Mouse (Mus musculus): ENCODE measurements around the gene Clrn2. TPM values are rescaled to one million over a fixed set of nuclear protein-coding genes. Genes with fewer than 3 reads are reported as not detected.

The Clrn2 gene
- polyA plus RNA-seq, 1 experiment from 2014 or later: not detected

DNA sequence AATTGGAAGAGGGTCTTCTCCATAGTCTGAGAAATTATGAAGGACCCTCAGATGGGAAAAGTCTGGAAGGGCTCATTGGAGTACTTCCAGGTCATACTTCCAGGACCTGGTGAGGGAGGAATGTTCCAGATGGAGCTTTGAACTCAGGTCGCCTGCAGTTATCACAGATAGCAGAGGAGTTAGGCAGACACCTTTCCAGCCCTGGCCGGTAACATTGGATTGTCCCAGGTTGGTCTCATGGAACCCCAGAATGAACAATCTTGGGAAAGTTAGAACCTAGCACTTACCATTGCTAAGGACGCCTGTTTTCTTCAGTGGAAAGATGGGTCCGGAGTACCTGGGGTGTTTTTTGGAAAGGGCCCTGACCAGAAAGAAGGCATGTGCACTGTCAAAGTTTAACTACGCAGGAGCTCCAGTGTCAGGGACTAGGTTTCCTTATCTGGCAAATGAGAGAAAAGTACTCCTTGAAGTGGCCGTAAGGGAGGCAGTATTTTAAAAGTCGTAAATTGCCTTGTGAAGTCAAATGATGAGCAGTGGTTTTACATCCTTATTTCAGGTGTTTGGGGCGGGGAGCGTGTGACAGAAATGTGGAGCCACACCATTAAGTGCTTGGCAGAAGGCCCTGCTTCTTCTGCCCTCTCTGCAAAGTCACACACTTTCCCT lies 40.7 kb downstream of the Clrn2 start:
- no peak for ATAC-seq
- H3K27ac ChIP-seq: no peak overlapping the region

DNA sequence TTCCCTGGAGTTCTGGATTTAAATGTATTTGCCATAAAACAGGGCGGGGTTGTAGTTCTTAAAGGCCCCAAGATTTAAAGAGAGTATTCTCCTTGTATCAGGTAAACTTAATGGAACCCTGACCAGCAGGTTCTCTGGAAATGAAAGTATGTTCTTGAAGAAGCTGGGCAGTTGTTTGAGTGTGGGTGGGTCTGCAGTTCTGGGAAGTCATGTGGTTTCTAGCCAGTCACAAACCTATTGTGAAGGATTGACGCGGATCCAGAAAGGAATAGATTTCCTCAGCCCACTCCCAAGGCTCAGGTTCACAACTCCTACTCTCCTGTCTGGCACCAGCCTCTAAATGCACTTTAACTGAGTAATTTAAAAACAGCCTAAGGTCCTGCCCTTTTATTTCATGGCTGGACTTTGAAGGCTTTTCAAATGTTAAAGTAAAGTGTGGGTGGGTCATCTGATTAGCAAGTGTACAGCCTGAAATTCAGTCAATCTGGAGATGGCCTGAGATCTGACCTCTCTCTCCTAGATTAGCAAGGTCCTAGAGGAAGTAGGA lies 42.0 kb downstream of the Clrn2 start:
- peaks cover 35% of the 10 kb centered on the region for H3K36me3 ChIP-seq
- 85% methylated on average over 3 of the region's 3 CpGs for WGBS

More for the DNA sequence above, 40.7 kb downstream of the Clrn2 start:
- Histone ChIP-seq H3K9ac (replicated peaks) (peak overlapping the region; percentile 73; the same call in 1 of the 2 replicates), H3K9me3 (no peaks in the 10 kb centered on the region), H3K36me3 (peaks cover 26% of the 10 kb centered on the region), H3K4me3 (replicated peaks) (peak overlapping the region; percentile 67), H3K4me2 (replicated peaks) (peak overlapping the region; percentile 79), H3K4me1 (replicated peaks) (peaks cover 23% of the 10 kb centered on the region), H3K27me3 (no peaks in the 10 kb centered on the region; the same call in 1 of the 2 replicates)
- 70% methylated on average over 9 of the region's 9 CpGs for WGBS

DNA sequence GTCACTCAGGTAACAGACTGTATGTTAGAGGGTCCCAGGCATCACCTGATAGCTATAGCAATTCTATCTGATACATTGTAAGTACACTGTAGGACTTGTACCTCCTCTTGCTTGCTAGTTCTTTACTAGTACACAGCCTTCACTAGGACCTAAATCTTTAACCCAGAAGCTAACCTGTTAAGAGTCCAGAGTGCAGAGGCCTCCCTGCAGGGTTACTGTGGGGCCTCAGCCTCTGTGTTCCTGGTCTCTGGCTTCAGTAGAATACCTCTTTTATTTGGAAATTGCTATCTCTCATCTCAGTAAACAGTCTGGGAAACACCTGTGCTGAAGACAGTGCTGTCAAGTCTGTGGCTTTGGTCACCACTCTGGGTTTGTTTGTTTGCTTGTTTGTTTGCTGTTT lies 42.5 kb downstream of the Clrn2 start:
- H3K9ac ChIP-seq (replicated peaks): no peak overlapping the region
- ATAC-seq: no peak

More for the DNA sequence above, 42.0 kb downstream of the Clrn2 start:
- H3K4me1 ChIP-seq (replicated peaks): peaks cover 23% of the 10 kb centered on the region
- H3K9me3 ChIP-seq: no peaks in the 10 kb centered on the region
- ATAC-seq: no peak
- 0 out of 2 replicates have a peak overlapping the region, but pooled peaks have one; percentile 8 for H3K9ac ChIP-seq (replicated peaks)
- H3K27me3 ChIP-seq: no peaks in the 10 kb centered on the region; the same call in 1 of the 2 replicates
- no peak overlapping the region for H3K27ac ChIP-seq
- H3K4me2 ChIP-seq (replicated peaks): no peak overlapping the region
- no peak overlapping the region for H3K4me3 ChIP-seq (replicated peaks)

GRCm38 (mm10) chr5:45496479-45496878 lies 42.9 kb downstream of the Clrn2 start:
- ATAC-seq: no peak
- Histone ChIP-seq H3K4me3 (replicated peaks) (no peak overlapping the region), H3K9ac (replicated peaks) (no peak overlapping the region), H3K27ac (no peak overlapping the region), H3K4me1 (replicated peaks) (peaks cover 22% of the 10 kb centered on the region), H3K36me3 (peaks cover 42% of the 10 kb centered on the region), H3K27me3 (no peaks in the 10 kb centered on the region; the same call in 1 of the 2 replicates), H3K4me2 (replicated peaks) (no peak overlapping the region), H3K9me3 (no peaks in the 10 kb centered on the region)
- WGBS: 96% methylated on average over 4 of the region's 4 CpGs

More for the DNA sequence above, 42.5 kb downstream of the Clrn2 start:
- Histone ChIP-seq H3K4me2 (replicated peaks) (no peak overlapping the region), H3K4me3 (replicated peaks) (no peak overlapping the region), H3K27me3 (no peaks in the 10 kb centered on the region; the same call in 1 of the 2 replicates), H3K4me1 (replicated peaks) (peaks cover 23% of the 10 kb centered on the region), H3K27ac (no peak overlapping the region), H3K36me3 (peaks cover 39% of the 10 kb centered on the region), H3K9me3 (no peaks in the 10 kb centered on the region)

DNA sequence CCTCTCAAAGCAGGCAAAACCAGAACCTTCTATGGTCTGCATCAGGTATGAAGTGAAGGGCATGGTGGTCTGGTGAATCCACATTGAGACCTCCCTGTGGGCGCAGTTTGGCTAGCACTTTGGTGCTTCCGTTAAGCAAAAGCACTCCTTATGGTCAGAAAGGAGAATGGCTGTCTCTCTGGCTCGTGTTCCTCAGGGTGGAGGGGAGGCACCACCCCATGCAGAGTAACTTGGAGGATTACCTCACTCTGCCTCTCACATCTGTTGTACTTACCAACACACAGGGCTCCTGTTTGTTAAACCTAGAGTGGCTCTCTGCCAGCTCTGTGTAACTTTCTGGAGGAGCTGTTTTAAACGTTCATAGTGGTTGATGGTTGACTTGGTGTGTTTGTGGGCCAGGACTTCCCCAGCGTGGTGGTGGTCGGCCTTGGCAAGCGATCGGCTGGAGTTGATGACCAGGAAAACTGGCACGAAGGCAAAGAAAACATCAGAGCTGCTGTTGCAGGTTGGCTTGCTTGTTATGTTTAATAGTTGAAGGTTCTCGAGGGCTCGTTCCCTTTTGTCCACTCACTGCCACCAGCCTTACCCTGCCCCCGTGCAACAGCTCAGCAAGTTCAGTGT lies 43.5 kb downstream of the Clrn2 start:
- H3K27ac ChIP-seq: no peak overlapping the region
- no peaks in the 10 kb centered on the region; the same call in 1 of the 2 replicates for H3K27me3 ChIP-seq
- no peak overlapping the region for H3K4me2 ChIP-seq (replicated peaks)
- H3K36me3 ChIP-seq: peaks cover 48% of the 10 kb centered on the region
- H3K4me3 ChIP-seq (replicated peaks): no peak overlapping the region
- no peak overlapping the region for H3K9ac ChIP-seq (replicated peaks)
- ATAC-seq: no peak
- no peaks in the 10 kb centered on the region for H3K9me3 ChIP-seq
- H3K4me1 ChIP-seq (replicated peaks): peaks cover 20% of the 10 kb centered on the region
- 91% methylated on average over 12 of the region's 12 CpGs for WGBS

DNA sequence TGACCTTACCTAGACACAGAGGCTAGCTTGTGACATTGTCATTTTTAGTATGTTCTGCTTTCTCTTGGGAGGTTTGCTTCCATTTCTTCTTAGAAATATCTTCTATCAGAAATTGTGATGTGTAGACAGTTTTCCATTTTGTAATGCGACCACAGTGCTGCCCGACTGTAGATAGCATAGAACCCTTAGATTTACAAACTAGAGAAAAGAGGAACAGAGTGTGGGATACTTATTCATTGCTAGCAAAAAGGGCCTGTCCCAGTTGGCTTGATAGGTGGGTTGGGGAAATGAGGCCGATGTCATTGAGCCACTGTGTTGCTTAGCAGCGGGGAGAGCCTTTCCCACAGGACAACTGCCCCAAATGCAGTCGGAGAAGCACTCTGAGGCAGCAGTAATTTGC lies 44.0 kb downstream of the Clrn2 start:
- Histone ChIP-seq H3K4me2 (replicated peaks) (no peak overlapping the region), H3K4me3 (replicated peaks) (no peak overlapping the region), H3K27me3 (no peaks in the 10 kb centered on the region), H3K9ac (replicated peaks) (no peak overlapping the region), H3K4me1 (replicated peaks) (peaks cover 17% of the 10 kb centered on the region), H3K36me3 (peaks cover 49% of the 10 kb centered on the region), H3K27ac (no peak overlapping the region), H3K9me3 (no peaks in the 10 kb centered on the region)
- 89% methylated on average over 5 of the region's 5 CpGs for WGBS
- ATAC-seq: no peak

DNA sequence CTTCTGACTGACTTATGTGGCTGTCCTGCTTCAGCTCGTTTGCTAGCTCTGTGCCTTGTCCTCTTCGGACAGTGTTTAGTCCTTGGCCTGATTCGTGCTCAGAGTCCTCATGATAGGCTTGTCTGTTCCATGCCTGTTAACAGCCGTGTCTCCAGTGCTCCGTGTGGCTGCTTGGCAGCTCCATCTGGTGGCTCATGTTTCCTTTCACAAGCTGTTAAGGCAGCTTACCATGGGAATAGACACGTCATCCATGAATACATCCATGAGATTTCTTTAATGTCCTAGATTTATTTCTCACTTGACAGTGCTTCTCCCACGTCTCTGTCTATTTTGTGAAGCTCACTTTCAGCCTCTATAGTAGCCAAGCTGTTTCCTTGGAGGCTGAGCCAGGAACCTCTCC lies 56.5 kb downstream of the Clrn2 start:
- Histone ChIP-seq H3K4me2 (replicated peaks) (no peak overlapping the region), H3K4me1 (replicated peaks) (no peaks in the 10 kb centered on the region), H3K27ac (no peak overlapping the region), H3K4me3 (replicated peaks) (no peak overlapping the region), H3K9me3 (no peaks in the 10 kb centered on the region), H3K27me3 (no peaks in the 10 kb centered on the region), H3K36me3 (peaks cover 55% of the 10 kb centered on the region), H3K9ac (replicated peaks) (no peak overlapping the region)
- ATAC-seq: no peak
- WGBS: 79% methylated on average over 7 of the region's 7 CpGs

- no peaks in the 10 kb centered on the region for H3K9me3 ChIP-seq
- WGBS: 91% methylated on average over 6 of the region's 6 CpGs
- no peaks in the 10 kb centered on the region for H3K4me1 ChIP-seq (replicated peaks)
- ATAC-seq: no peak
- H3K4me3 ChIP-seq (replicated peaks): no peak overlapping the region
- no peaks in the 10 kb centered on the region for H3K27me3 ChIP-seq
- no peak overlapping the region for H3K9ac ChIP-seq (replicated peaks)
- no peak overlapping the region for H3K4me2 ChIP-seq (replicated peaks)
- H3K36me3 ChIP-seq: peaks cover 32% of the 10 kb centered on the region
- no peak overlapping the region for H3K27ac ChIP-seq
These were observed 59.4 kb downstream of the Clrn2 start for GRCm38 (mm10) chr5:45512908-45513307.

DNA sequence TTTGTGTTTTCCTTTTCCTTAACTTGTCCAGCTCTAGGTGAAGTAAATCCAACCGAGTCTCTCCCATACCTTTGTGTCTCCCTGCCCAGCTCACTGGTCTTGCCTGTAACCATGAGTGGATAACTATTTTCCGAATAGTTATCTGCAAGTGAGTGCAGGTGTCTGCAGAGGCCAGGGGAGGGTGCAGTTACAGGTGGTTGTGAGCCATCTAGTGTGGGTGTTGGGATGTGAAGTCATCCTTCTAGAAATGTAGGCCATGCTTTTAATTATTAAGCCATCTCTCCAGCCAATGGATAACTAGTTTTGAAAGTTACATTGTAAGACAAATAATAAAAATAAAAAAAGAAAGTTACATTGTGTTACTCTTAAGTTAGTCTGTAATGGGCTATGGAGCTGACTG lies 60.0 kb downstream of the Clrn2 start:
- Histone ChIP-seq H3K36me3 (peaks cover 30% of the 10 kb centered on the region), H3K27me3 (no peaks in the 10 kb centered on the region), H3K4me2 (replicated peaks) (no peak overlapping the region), H3K4me1 (replicated peaks) (no peaks in the 10 kb centered on the region), H3K9ac (replicated peaks) (no peak overlapping the region), H3K27ac (no peak overlapping the region), H3K9me3 (no peaks in the 10 kb centered on the region), H3K4me3 (replicated peaks) (no peak overlapping the region)
- no peak for ATAC-seq
- WGBS: 94% methylated on average over 2 of the region's 2 CpGs

Other genes starting within 250 kb of the Clrn2 start
- gene Qdpr, start 3.5 kb upstream of the Clrn2 start, polyA plus RNA-seq (2015; fragmentation: Nextera tagmentation; extraction: Ambion mirVana): 116 and 119 TPM in 2 replicates
- 36.7 and 40.0 TPM in 2 replicates for gene Lap3, start 39.6 kb downstream of the Clrn2 start, polyA plus RNA-seq (2015; fragmentation: Nextera tagmentation; extraction: Ambion mirVana)
- gene Med28, start 66.5 kb downstream of the Clrn2 start, polyA plus RNA-seq (2015; fragmentation: Nextera tagmentation; extraction: Ambion mirVana): 293 and 294 TPM in 2 replicates
- gene Fam184b, start 185.9 kb downstream of the Clrn2 start, polyA plus RNA-seq (2015; fragmentation: Nextera tagmentation; extraction: Ambion mirVana): 1.7 and 1.9 TPM in 2 replicates
- 22.7 and 26.8 TPM in 2 replicates for gene Ncapg, start 216.2 kb downstream of the Clrn2 start, polyA plus RNA-seq (2015; fragmentation: Nextera tagmentation; extraction: Ambion mirVana)